Mouse (Mus musculus) limb, embryonic 10.5 days (tissue): ENCODE data around the gene Adora3. TPM values are rescaled to one million over a fixed set of nuclear protein-coding genes. Genes with fewer than 3 reads are reported as not detected.
"Not testable (repeated sequence)": the region's sequence is repeated elsewhere in the genome, so short reads cannot be mapped to it uniquely, and the experiment has no call there.

Source experiments
- DNase-seq: peaks from one replicate; pipeline ENCODE4 v3.0.0-alpha.2; 2017; ENCODE audit warnings: low spot score
- H3K27ac ChIP-seq: fragments of 300-500 bp; sonication (generic); 2 replicates; pipeline ENCODE4 v1.5.1; 2016; ENCODE audit warnings: mild to moderate bottlenecking
- H3K27me3 ChIP-seq: fragments of 300-500 bp; sonication (generic); 2 replicates; pipeline ENCODE4 v1.6.1; 2016; ENCODE audit warnings: low read depth, mild to moderate bottlenecking; ENCODE audit not compliant: poor library complexity, severe bottlenecking
- H3K36me3 ChIP-seq: fragments of 300-500 bp; sonication (generic); 2 replicates; pipeline ENCODE4 v1.6.1; 2016; ENCODE audit warnings: mild to moderate bottlenecking, moderate library complexity
- H3K4me1 ChIP-seq: fragments of 300-500 bp; sonication (generic); 2 replicates; pipeline ENCODE4 v1.6.1; 2016
- H3K4me3 ChIP-seq: fragments of 300-500 bp; sonication (generic); 2 replicates; pipeline ENCODE4 v1.5.1; 2016; ENCODE audit warnings: mild to moderate bottlenecking, moderate library complexity
- H3K9me3 ChIP-seq: fragments of 300-500 bp; sonication (generic); replicated peaks from 2 replicates; pipeline ENCODE4 v1.6.1; 2016; ENCODE audit warnings: mild to moderate bottlenecking
- WGBS: fragments of 180-500 bp; shearing (Covaris S2); methylation state at CpG from one replicate; pipeline ENCODE4 v1.1.7; 2016; 5-methylcytosine and 5-hydroxymethylcytosine counted together
- polyA plus RNA-seq: library from polyadenylated mRNA; unstranded; fragments of >200 nt; fragmentation: Nextera tagmentation; extraction: Ambion mirVana; gene quantifications from 2 replicates; pipeline ENCODE4 v1.2.1, GENCODE M21; 2016

The Adora3 gene
- polyA plus RNA-seq, 1 experiment from 2014 or later = 0.25 TPM

GRCm38 (mm10) chr3:105913839-105914681, 43.4 kb downstream of the Adora3 start:
- WGBS = 60% methylated on average over 10 of the region's 10 CpGs
- no peaks in the 10 kb centered on the region for H3K9me3 ChIP-seq
- 0 out of 2 replicates have a peak, but pooled peaks cover 3% of the 10 kb centered on the region for H3K4me1 ChIP-seq
- DNase-seq = no peak
- no peaks in the 10 kb centered on the region for H3K27me3 ChIP-seq
- H3K4me3 ChIP-seq = no peak overlapping the region
- H3K36me3 ChIP-seq = no peaks in the 10 kb centered on the region
- no peak overlapping the region for H3K27ac ChIP-seq

GRCm38 (mm10) chr3:105915281-105915680, 44.6 kb downstream of the Adora3 start:
- H3K4me3 ChIP-seq = no peak overlapping the region
- H3K4me1 ChIP-seq = 0 out of 2 replicates have a peak, but pooled peaks cover 3% of the 10 kb centered on the region
- H3K27ac ChIP-seq = no peak overlapping the region
- DNase-seq = no peak
- H3K9me3 ChIP-seq = no peaks in the 10 kb centered on the region
- H3K27me3 ChIP-seq = no peaks in the 10 kb centered on the region
- 59% methylated on average over 1 of the region's 1 CpGs for WGBS
- no peaks in the 10 kb centered on the region for H3K36me3 ChIP-seq

- not testable (repeated sequence) for H3K4me1 ChIP-seq, H3K27me3 ChIP-seq, H3K4me3 ChIP-seq, H3K36me3 ChIP-seq, H3K9me3 ChIP-seq, DNase-seq, H3K27ac ChIP-seq
Observed at GRCm38 (mm10) chr3:105916455-105916854, 45.8 kb downstream of the Adora3 start.

GRCm38 (mm10) chr3:105917656-105918354, 47.1 kb downstream of the Adora3 start:
- 74% methylated on average over 10 of the region's 10 CpGs for WGBS
- no peak for DNase-seq
- no peaks in the 10 kb centered on the region for H3K9me3 ChIP-seq

GRCm38 (mm10) chr3:105918355-105918745, 47.7 kb downstream of the Adora3 start:
- no peak overlapping the region for H3K27ac ChIP-seq
- no peaks in the 10 kb centered on the region for H3K36me3 ChIP-seq
- H3K4me1 ChIP-seq = 0 out of 2 replicates have a peak, but pooled peaks cover 3% of the 10 kb centered on the region
- no peak overlapping the region for H3K4me3 ChIP-seq
- 88% methylated on average over 3 of the region's 3 CpGs for WGBS
- H3K9me3 ChIP-seq = no peaks in the 10 kb centered on the region
- DNase-seq = no peak
- no peaks in the 10 kb centered on the region for H3K27me3 ChIP-seq

More at GRCm38 (mm10) chr3:105917656-105918354, 47.1 kb downstream of the Adora3 start:
- Histone ChIP-seq H3K4me1 (0 out of 2 replicates have a peak, but pooled peaks cover 3% of the 10 kb centered on the region), H3K4me3 (no peak overlapping the region), H3K27me3 (no peaks in the 10 kb centered on the region), H3K27ac (no peak overlapping the region), H3K36me3 (no peaks in the 10 kb centered on the region)

- H3K36me3 ChIP-seq, H3K4me3 ChIP-seq, DNase-seq, H3K27ac ChIP-seq, H3K4me1 ChIP-seq, H3K27me3 ChIP-seq, H3K9me3 ChIP-seq: not testable (repeated sequence)
Observed at GRCm38 (mm10) chr3:105920743-105921142, 50.1 kb downstream of the Adora3 start.

- DNase-seq = no peak
- no peak overlapping the region for H3K4me3 ChIP-seq
- WGBS = 76% methylated on average over 2 of the region's 2 CpGs
Observed at GRCm38 (mm10) chr3:105921959-105922358, 51.3 kb downstream of the Adora3 start.

GRCm38 (mm10) chr3:105924616-105925015, 54.0 kb downstream of the Adora3 start:
- Histone ChIP-seq H3K27ac (no peak overlapping the region), H3K27me3 (no peaks in the 10 kb centered on the region), H3K36me3 (no peaks in the 10 kb centered on the region), H3K4me3 (no peak overlapping the region), H3K4me1 (no peaks in the 10 kb centered on the region), H3K9me3 (no peaks in the 10 kb centered on the region)
- no peak for DNase-seq
- WGBS = 92% methylated on average over 9 of the region's 9 CpGs

More at GRCm38 (mm10) chr3:105921959-105922358, 51.3 kb downstream of the Adora3 start:
- H3K27me3 ChIP-seq = no peaks in the 10 kb centered on the region
- no peaks in the 10 kb centered on the region for H3K9me3 ChIP-seq
- H3K36me3 ChIP-seq = no peaks in the 10 kb centered on the region
- H3K4me1 ChIP-seq = 0 out of 2 replicates have a peak, but pooled peaks cover 3% of the 10 kb centered on the region
- H3K27ac ChIP-seq = no peak overlapping the region

- WGBS = 83% methylated on average over 7 of the region's 7 CpGs
- no peak for DNase-seq
- Histone ChIP-seq H3K27me3 (no peaks in the 10 kb centered on the region), H3K4me1 (no peaks in the 10 kb centered on the region), H3K27ac (no peak overlapping the region), H3K9me3 (no peaks in the 10 kb centered on the region), H3K4me3 (no peak overlapping the region), H3K36me3 (no peaks in the 10 kb centered on the region)
Observed at GRCm38 (mm10) chr3:105927561-105928194, 57.0 kb downstream of the Adora3 start.

GRCm38 (mm10) chr3:105928195-105928569, 57.5 kb downstream of the Adora3 start:
- Histone ChIP-seq H3K4me3 (no peak overlapping the region), H3K4me1 (no peaks in the 10 kb centered on the region), H3K36me3 (no peaks in the 10 kb centered on the region), H3K27me3 (no peaks in the 10 kb centered on the region), H3K9me3 (no peaks in the 10 kb centered on the region), H3K27ac (no peak overlapping the region)
- no peak for DNase-seq
- 90% methylated on average over 3 of the region's 3 CpGs for WGBS

- Histone ChIP-seq H3K4me3 (no peak overlapping the region), H3K27ac (no peak overlapping the region), H3K4me1 (no peaks in the 10 kb centered on the region), H3K27me3 (no peaks in the 10 kb centered on the region), H3K9me3 (no peaks in the 10 kb centered on the region), H3K36me3 (no peaks in the 10 kb centered on the region)
- DNase-seq = no peak
- WGBS = 89% methylated on average over 6 of the region's 6 CpGs
Observed at GRCm38 (mm10) chr3:105928781-105929180, 58.1 kb downstream of the Adora3 start.

- DNase-seq = no peak
- Histone ChIP-seq H3K27ac (no peak overlapping the region), H3K9me3 (no peaks in the 10 kb centered on the region), H3K27me3 (no peaks in the 10 kb centered on the region), H3K36me3 (no peaks in the 10 kb centered on the region), H3K4me1 (no peaks in the 10 kb centered on the region), H3K4me3 (no peak overlapping the region)
- WGBS = 90% methylated on average over 7 of the region's 7 CpGs
Observed at GRCm38 (mm10) chr3:105929821-105930220, 59.2 kb downstream of the Adora3 start.

GRCm38 (mm10) chr3:105931095-105931494, 60.4 kb downstream of the Adora3 start:
- WGBS = 91% methylated on average over 2 of the region's 2 CpGs
- H3K36me3 ChIP-seq = no peaks in the 10 kb centered on the region
- H3K9me3 ChIP-seq = no peaks in the 10 kb centered on the region
- no peak overlapping the region for H3K27ac ChIP-seq
- H3K4me3 ChIP-seq = no peak overlapping the region
- no peaks in the 10 kb centered on the region for H3K4me1 ChIP-seq
- DNase-seq = no peak
- no peaks in the 10 kb centered on the region for H3K27me3 ChIP-seq
